Mouse (Mus musculus): ENCODE data around the gene Fam189b. TPM values are rescaled to one million over a fixed set of nuclear protein-coding genes. Genes with fewer than 3 reads are reported as not detected.

Gene Fam189b
- polyA plus RNA-seq, 1 experiment: 21.7 TPM

- Histone ChIP-seq H3K9me3 (replicated peaks; ENCODE audit: control insufficient read depth, insufficient read depth, low read length, poor library complexity, severe bottlenecking) (no peaks in the 10 kb centered on the region), H3K27ac (ENCODE audit: insufficient read depth, low read length) (peak within 1 kb of the TSS; percentile 68), H3K27me3 (ENCODE audit: control insufficient read depth, insufficient read depth, low read length, poor library complexity, severe bottlenecking) (no peaks in the 10 kb centered on the region), H3K9ac (ENCODE audit: low read depth, poor library complexity, severe bottlenecking) (peak within 1 kb of the TSS; percentile 51), H3K4me3 (ENCODE audit: low read depth, low read length) (peak within 1 kb of the TSS; percentile 65), H3K36me3 (ENCODE audit: control insufficient read depth, insufficient read depth, low read length, poor library complexity, severe bottlenecking) (no peaks in the 10 kb centered on the region), H3K4me1 (ENCODE audit: control insufficient read depth, insufficient read depth, low read length) (peaks cover 10% of the 10 kb centered on the region)
- TF ChIP-seq EP300 (IDR thresholded peaks at IDR 0.05; ENCODE audit: insufficient read depth, low read depth, low read length) (no peak), CTCF (IDR thresholded peaks at IDR 0.05; ENCODE audit: low read depth, low read length) (no peak), POLR2A (IDR thresholded peaks at IDR 0.05; ENCODE audit: insufficient read depth, low read length) (no peak)
These were observed 44.0 kb downstream of the Fam189b start, which contains the start of gene Mtx1 for GRCm38 (mm10) chr3:89226900-89227299. Mtx1 (minus strand) TSS chr3:89227088.

- TF ChIP-seq CTCF (IDR thresholded peaks at IDR 0.05; ENCODE audit: low read depth, low read length) (no peak), POLR2A (IDR thresholded peaks at IDR 0.05; ENCODE audit: insufficient read depth, low read length) (no peak), EP300 (IDR thresholded peaks at IDR 0.05; ENCODE audit: insufficient read depth, low read depth, low read length) (no peak)
- Histone ChIP-seq H3K36me3 (ENCODE audit: control insufficient read depth, insufficient read depth, low read length, poor library complexity, severe bottlenecking) (no peaks in the 10 kb centered on the region), H3K4me3 (ENCODE audit: low read depth, low read length) (peak overlapping the region; percentile 65), H3K9me3 (replicated peaks; ENCODE audit: control insufficient read depth, insufficient read depth, low read length, poor library complexity, severe bottlenecking) (no peaks in the 10 kb centered on the region), H3K4me1 (ENCODE audit: control insufficient read depth, insufficient read depth, low read length) (peaks cover 10% of the 10 kb centered on the region), H3K27ac (ENCODE audit: insufficient read depth, low read length) (peak overlapping the region; percentile 60), H3K27me3 (ENCODE audit: control insufficient read depth, insufficient read depth, low read length, poor library complexity, severe bottlenecking) (no peaks in the 10 kb centered on the region), H3K9ac (ENCODE audit: low read depth, poor library complexity, severe bottlenecking) (peak overlapping the region; percentile 51)
These were observed 44.6 kb downstream of the Fam189b start for GRCm38 (mm10) chr3:89227307-89228179.

GRCm38 (mm10) chr3:89228180-89228549 is 45.2 kb downstream of the Fam189b start:
- TF ChIP-seq EP300 (IDR thresholded peaks at IDR 0.05; ENCODE audit: insufficient read depth, low read depth, low read length) (no peak), CTCF (IDR thresholded peaks at IDR 0.05; ENCODE audit: low read depth, low read length) (peak; percentile 94)
- H3K4me1 ChIP-seq (ENCODE audit: control insufficient read depth, insufficient read depth, low read length): peaks cover 10% of the 10 kb centered on the region
- H3K9ac ChIP-seq (ENCODE audit: low read depth, poor library complexity, severe bottlenecking): 0 out of 2 replicates have a peak overlapping the region, but pooled peaks have one; percentile 19
- H3K36me3 ChIP-seq (ENCODE audit: control insufficient read depth, insufficient read depth, low read length, poor library complexity, severe bottlenecking): no peaks in the 10 kb centered on the region
- H3K27me3 ChIP-seq (ENCODE audit: control insufficient read depth, insufficient read depth, low read length, poor library complexity, severe bottlenecking): no peaks in the 10 kb centered on the region
- no peaks in the 10 kb centered on the region for H3K9me3 ChIP-seq (replicated peaks; ENCODE audit: control insufficient read depth, insufficient read depth, low read length, poor library complexity, severe bottlenecking)
- H3K27ac ChIP-seq (ENCODE audit: insufficient read depth, low read length): peak overlapping the region; percentile 60
- H3K4me3 ChIP-seq (ENCODE audit: low read depth, low read length): peak overlapping the region; percentile 56

- Histone ChIP-seq H3K36me3 (ENCODE audit: control insufficient read depth, insufficient read depth, low read length, poor library complexity, severe bottlenecking) (no peaks in the 10 kb centered on the region), H3K4me1 (ENCODE audit: control insufficient read depth, insufficient read depth, low read length) (peaks cover 10% of the 10 kb centered on the region), H3K9ac (ENCODE audit: low read depth, poor library complexity, severe bottlenecking) (peak within 1 kb of the TSS; percentile 19; the same call in 1 of the 2 replicates), H3K27ac (ENCODE audit: insufficient read depth, low read length) (peak within 1 kb of the TSS; percentile 66), H3K4me3 (ENCODE audit: low read depth, low read length) (peak within 1 kb of the TSS; percentile 56), H3K9me3 (replicated peaks; ENCODE audit: control insufficient read depth, insufficient read depth, low read length, poor library complexity, severe bottlenecking) (no peaks in the 10 kb centered on the region), H3K27me3 (ENCODE audit: control insufficient read depth, insufficient read depth, low read length, poor library complexity, severe bottlenecking) (no peaks in the 10 kb centered on the region)
- TF ChIP-seq EP300 (IDR thresholded peaks at IDR 0.05; ENCODE audit: insufficient read depth, low read depth, low read length) (0 out of 2 replicates have a peak, but pooled peaks have one; percentile 28), POLR2A (IDR thresholded peaks at IDR 0.05; ENCODE audit: insufficient read depth, low read length) (no peak), CTCF (IDR thresholded peaks at IDR 0.05; ENCODE audit: low read depth, low read length) (no peak)
These were observed 45.9 kb downstream of the Fam189b start, which contains the start of gene Muc1 for GRCm38 (mm10) chr3:89228836-89229235. Muc1 (plus strand) TSS chr3:89229057.

- H3K27ac ChIP-seq (ENCODE audit: insufficient read depth, low read length): peak overlapping the region; percentile 28; the same call in 1 of the 2 replicates
- H3K9me3 ChIP-seq (replicated peaks; ENCODE audit: control insufficient read depth, insufficient read depth, low read length, poor library complexity, severe bottlenecking): no peaks in the 10 kb centered on the region
- no peak for TF ChIP-seq CTCF (IDR thresholded peaks at IDR 0.05; ENCODE audit: low read depth, low read length)
- no peak for TF ChIP-seq EP300 (IDR thresholded peaks at IDR 0.05; ENCODE audit: insufficient read depth, low read depth, low read length)
- no peak for TF ChIP-seq POLR2A (IDR thresholded peaks at IDR 0.05; ENCODE audit: insufficient read depth, low read length)
- H3K27me3 ChIP-seq (ENCODE audit: control insufficient read depth, insufficient read depth, low read length, poor library complexity, severe bottlenecking): no peaks in the 10 kb centered on the region
- H3K36me3 ChIP-seq (ENCODE audit: control insufficient read depth, insufficient read depth, low read length, poor library complexity, severe bottlenecking): no peaks in the 10 kb centered on the region
- H3K4me3 ChIP-seq (ENCODE audit: low read depth, low read length): peak overlapping the region; percentile 15
- H3K4me1 ChIP-seq (ENCODE audit: control insufficient read depth, insufficient read depth, low read length): peaks cover 10% of the 10 kb centered on the region
- peak overlapping the region; percentile 19; the same call in 1 of the 2 replicates for H3K9ac ChIP-seq (ENCODE audit: low read depth, poor library complexity, severe bottlenecking)
These were observed 46.3 kb downstream of the Fam189b start for GRCm38 (mm10) chr3:89229276-89229675.

GRCm38 (mm10) chr3:89230561-89230960 is 47.6 kb downstream of the Fam189b start:
- Histone ChIP-seq H3K27me3 (ENCODE audit: control insufficient read depth, insufficient read depth, low read length, poor library complexity, severe bottlenecking) (no peaks in the 10 kb centered on the region), H3K9ac (ENCODE audit: low read depth, poor library complexity, severe bottlenecking) (no peak overlapping the region), H3K27ac (ENCODE audit: insufficient read depth, low read length) (no peak overlapping the region), H3K4me1 (ENCODE audit: control insufficient read depth, insufficient read depth, low read length) (peaks cover under 1% of the 10 kb centered on the region), H3K36me3 (ENCODE audit: control insufficient read depth, insufficient read depth, low read length, poor library complexity, severe bottlenecking) (no peaks in the 10 kb centered on the region), H3K4me3 (ENCODE audit: low read depth, low read length) (no peak overlapping the region), H3K9me3 (replicated peaks; ENCODE audit: control insufficient read depth, insufficient read depth, low read length, poor library complexity, severe bottlenecking) (no peaks in the 10 kb centered on the region)
- TF ChIP-seq POLR2A (IDR thresholded peaks at IDR 0.05; ENCODE audit: insufficient read depth, low read length) (no peak), EP300 (IDR thresholded peaks at IDR 0.05; ENCODE audit: insufficient read depth, low read depth, low read length) (no peak), CTCF (IDR thresholded peaks at IDR 0.05; ENCODE audit: low read depth, low read length) (no peak)
